In genomic region chr5:75523041-75523678, GRCm38 (mm10) we compare ENCODE assay signal across 21 mouse cellular contexts.
"Had no signal": no experiment of that assay in that cellular context is flagged by ENCODE, and none has a peak within 500 bp of the region (broad histone marks: within the 10 kb centered on the region; RNA-seq: fewer than 3 reads in every experiment).

No protein-coding gene starts in this region.

- DNase-seq: kidney, adult 11 months; kidney, adult 8-10 months; kidney, postnatal 10 days; kidney, postnatal 36 days; left cerebral cortex, postnatal 4 days; lung, adult 2 months; lung, postnatal 14 days; lung, postnatal 4 days; right cerebral cortex, postnatal 25 days; spleen, adult 18-20 months; thymus, postnatal 25 days had no signal

- H3K9ac ChIP-seq: intestine, embryonic 15.5 days; kidney, embryonic 15.5 days; limb, embryonic 12.5 days; limb, embryonic 15.5 days; liver, embryonic 15.5 days; midbrain, embryonic 15.5 days; neural tube, embryonic 12.5 days; neural tube, embryonic 15.5 days; stomach, embryonic 15.5 days had no signal

- H3K27ac ChIP-seq: intestine, embryonic 15.5 days; kidney, embryonic 15.5 days; limb, embryonic 12.5 days; limb, embryonic 15.5 days; liver, embryonic 15.5 days; midbrain, embryonic 10.5 days; midbrain, embryonic 15.5 days; neural tube, embryonic 12.5 days; neural tube, embryonic 15.5 days; stomach, embryonic 15.5 days had no signal

- H3K4me1 ChIP-seq: intestine, embryonic 15.5 days; kidney, embryonic 15.5 days; limb, embryonic 12.5 days; limb, embryonic 15.5 days; midbrain, embryonic 15.5 days; stomach, embryonic 15.5 days had no signal

- ATAC-seq: intestine, embryonic 15.5 days; midbrain, embryonic 15.5 days had no signal

- H3K4me3 ChIP-seq: intestine, embryonic 15.5 days; kidney, embryonic 15.5 days; limb, embryonic 12.5 days; limb, embryonic 15.5 days; liver, embryonic 15.5 days; midbrain, embryonic 10.5 days; midbrain, embryonic 15.5 days; neural tube, embryonic 12.5 days; neural tube, embryonic 15.5 days; stomach, embryonic 15.5 days had no signal

- H3K9me3 ChIP-seq: intestine, embryonic 15.5 days; kidney, embryonic 15.5 days; limb, embryonic 12.5 days; limb, embryonic 15.5 days; liver, embryonic 15.5 days; midbrain, embryonic 10.5 days; midbrain, embryonic 15.5 days; neural tube, embryonic 12.5 days; neural tube, embryonic 15.5 days; stomach, embryonic 15.5 days had no signal

- H3K4me2 ChIP-seq: intestine, embryonic 15.5 days; kidney, embryonic 15.5 days; limb, embryonic 12.5 days; limb, embryonic 15.5 days; liver, embryonic 15.5 days; midbrain, embryonic 15.5 days; neural tube, embryonic 12.5 days; neural tube, embryonic 15.5 days; stomach, embryonic 15.5 days had no signal

- H3K27me3 ChIP-seq: intestine, embryonic 15.5 days; kidney, embryonic 15.5 days; limb, embryonic 12.5 days; limb, embryonic 15.5 days; liver, embryonic 15.5 days; midbrain, embryonic 15.5 days; neural tube, embryonic 12.5 days; neural tube, embryonic 15.5 days had no signal

- H3K36me3 ChIP-seq: intestine, embryonic 15.5 days; kidney, embryonic 15.5 days; limb, embryonic 12.5 days; limb, embryonic 15.5 days; liver, embryonic 15.5 days; midbrain, embryonic 10.5 days; midbrain, embryonic 15.5 days; neural tube, embryonic 12.5 days; neural tube, embryonic 15.5 days; stomach, embryonic 15.5 days had no signal
